Comparison of ENCODE assay signal across 27 mouse cellular contexts in the genomic region with DNA sequence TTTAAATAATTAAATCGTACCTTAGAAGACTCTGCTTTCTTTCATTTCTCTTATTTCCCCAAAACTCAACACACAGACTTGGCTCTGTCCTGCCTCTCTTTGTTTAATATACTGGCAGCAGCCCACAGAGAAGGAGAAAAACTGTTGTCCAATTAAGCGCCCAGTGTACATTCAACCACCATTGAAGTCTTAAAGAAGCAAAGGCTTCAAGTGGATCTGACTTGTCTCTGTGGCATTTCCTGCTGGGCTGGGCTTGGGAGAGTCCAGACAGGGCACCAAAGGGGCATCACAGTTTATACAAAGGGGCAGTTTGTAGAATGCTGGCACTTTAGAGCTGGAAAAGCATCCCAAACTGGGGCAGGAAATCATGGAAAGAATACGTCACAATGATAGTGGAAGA.
DNase-seq lines count a peak whose midpoint lies in the region; ATAC-seq and TF ChIP-seq lines count a peak whose summit lies in the region.
"Had no signal": no experiment of that assay in that cellular context is flagged by ENCODE, and none has a peak within 500 bp of the region (broad histone marks: within the 10 kb centered on the region; RNA-seq: fewer than 3 reads in every experiment).

No protein-coding gene starts in this region.

- no peaks in the 10 kb centered on the region for H3K27me3 ChIP-seq in forebrain, embryonic 15.5 days
- H3K27me3 ChIP-seq in forebrain, embryonic 11.5 days (ENCODE audit: control insufficient read depth, insufficient read depth, low read length) = no peaks in the 10 kb centered on the region
- H3K27me3 ChIP-seq in midbrain, postnatal 0 days (ENCODE audit: insufficient read depth, low read length) = no peaks in the 10 kb centered on the region
- no peaks in the 10 kb centered on the region for H3K27me3 ChIP-seq in midbrain, embryonic 13.5 days
- H3K27me3 ChIP-seq: embryonic facial prominence, embryonic 13.5 days; hindbrain, embryonic 13.5 days; Patski had no signal

- ATAC-seq in forebrain, embryonic 15.5 days (replicated peaks) = peak; percentile 35; the same call in 1 of the 2 replicates
- no peak for ATAC-seq in forebrain, embryonic 11.5 days (replicated peaks; ENCODE audit: low FRiP score)
- ATAC-seq in midbrain, postnatal 0 days (ENCODE audit: low FRiP score) = no peak
- no peak for ATAC-seq in midbrain, embryonic 13.5 days
- no peak for ATAC-seq in activated CD4-positive, CD25-positive, alpha-beta regulatory T cell, adult 4 months
- ATAC-seq: hindbrain, embryonic 16.5 days; inflammation-experienced regulatory T-cells, adult 6 months; intestine, embryonic 16.5 days; Patski had no signal

- H3K9me3 ChIP-seq in forebrain, embryonic 15.5 days = no peaks in the 10 kb centered on the region
- no peaks in the 10 kb centered on the region for H3K9me3 ChIP-seq in forebrain, embryonic 11.5 days (ENCODE audit: control insufficient read depth, low read length)
- no peaks in the 10 kb centered on the region for H3K9me3 ChIP-seq in midbrain, postnatal 0 days (ENCODE audit: low read length)
- H3K9me3 ChIP-seq in midbrain, embryonic 13.5 days = no peaks in the 10 kb centered on the region
- H3K9me3 ChIP-seq: embryonic facial prominence, embryonic 10.5 days; embryonic facial prominence, embryonic 13.5 days; forebrain, embryonic 10.5 days; hindbrain, embryonic 13.5 days had no signal

- H3K4me3 ChIP-seq in forebrain, embryonic 15.5 days = no peak overlapping the region
- no peak overlapping the region for H3K4me3 ChIP-seq in forebrain, embryonic 11.5 days (ENCODE audit: low read depth, low read length)
- no peak overlapping the region for H3K4me3 ChIP-seq in midbrain, postnatal 0 days (ENCODE audit: low read depth, low read length)
- H3K4me3 ChIP-seq in midbrain, embryonic 13.5 days (replicated peaks) = no peak overlapping the region
- H3K4me3 ChIP-seq: embryonic facial prominence, embryonic 10.5 days; embryonic facial prominence, embryonic 13.5 days; erythroblast, embryonic 14.5 days; forebrain, embryonic 10.5 days; gastrocnemius, adult 2 months; hindbrain, embryonic 13.5 days had no signal

- 0 out of 2 replicates have a peak, but pooled peaks cover 4% of the 10 kb centered on the region for H3K4me1 ChIP-seq in forebrain, embryonic 15.5 days
- no peaks in the 10 kb centered on the region for H3K4me1 ChIP-seq in forebrain, embryonic 11.5 days (replicated peaks; ENCODE audit: control insufficient read depth, insufficient read depth, low read length)
- H3K4me1 ChIP-seq in midbrain, postnatal 0 days (ENCODE audit: insufficient read depth, low read length) = no peaks in the 10 kb centered on the region
- no peaks in the 10 kb centered on the region for H3K4me1 ChIP-seq in midbrain, embryonic 13.5 days (replicated peaks)
- H3K4me1 ChIP-seq: embryonic facial prominence, embryonic 13.5 days; hindbrain, embryonic 13.5 days had no signal

- no peak overlapping the region for H3K4me2 ChIP-seq in forebrain, embryonic 15.5 days (replicated peaks)
- no peak overlapping the region for H3K4me2 ChIP-seq in forebrain, embryonic 11.5 days (ENCODE audit: low read depth, low read length, severe bottlenecking)
- H3K4me2 ChIP-seq in midbrain, postnatal 0 days (ENCODE audit: low read depth, low read length, poor library complexity, severe bottlenecking) = no peak overlapping the region
- no peak overlapping the region for H3K4me2 ChIP-seq in midbrain, embryonic 13.5 days (replicated peaks)
- H3K4me2 ChIP-seq: embryonic facial prominence, embryonic 13.5 days; heart, embryonic 11.5 days; hindbrain, embryonic 13.5 days had no signal

- H3K27ac ChIP-seq in forebrain, embryonic 15.5 days (replicated peaks) = no peak overlapping the region
- H3K27ac ChIP-seq in forebrain, embryonic 11.5 days (ENCODE audit: low read depth, low read length) = no peak overlapping the region
- H3K27ac ChIP-seq in midbrain, postnatal 0 days (ENCODE audit: low read depth, low read length) = no peak overlapping the region
- H3K27ac ChIP-seq in midbrain, embryonic 13.5 days = no peak overlapping the region
- H3K27ac ChIP-seq: embryonic facial prominence, embryonic 10.5 days; embryonic facial prominence, embryonic 13.5 days; forebrain, embryonic 10.5 days; gastrocnemius, adult 2 months; hindbrain, embryonic 13.5 days had no signal

- WGBS in forebrain, embryonic 15.5 days = 34% methylated on average over 3 of the region's 3 CpGs
- 76% methylated on average over 3 of the region's 3 CpGs for WGBS in forebrain, embryonic 11.5 days
- 79% methylated on average over 3 of the region's 3 CpGs for whole genome bisulfite sequencing in midbrain, postnatal 0 days
- WGBS in midbrain, embryonic 13.5 days = 86% methylated on average over 3 of the region's 3 CpGs

- H3K9ac ChIP-seq in forebrain, embryonic 15.5 days (replicated peaks) = no peak overlapping the region
- H3K9ac ChIP-seq in forebrain, embryonic 11.5 days (ENCODE audit: low read length) = no peak overlapping the region
- H3K9ac ChIP-seq in midbrain, postnatal 0 days (replicated peaks; ENCODE audit: low read length, poor library complexity, severe bottlenecking) = no peak overlapping the region
- no peak overlapping the region for H3K9ac ChIP-seq in midbrain, embryonic 13.5 days (replicated peaks)
- H3K9ac ChIP-seq: embryonic facial prominence, embryonic 13.5 days; hindbrain, embryonic 13.5 days had no signal

- no peaks in the 10 kb centered on the region for H3K36me3 ChIP-seq in forebrain, embryonic 15.5 days
- H3K36me3 ChIP-seq in forebrain, embryonic 11.5 days (ENCODE audit: control insufficient read depth, insufficient read depth, low read length) = no peaks in the 10 kb centered on the region
- no peaks in the 10 kb centered on the region for H3K36me3 ChIP-seq in midbrain, postnatal 0 days (ENCODE audit: insufficient read depth, low read length)
- no peaks in the 10 kb centered on the region for H3K36me3 ChIP-seq in midbrain, embryonic 13.5 days
- H3K36me3 ChIP-seq: embryonic facial prominence, embryonic 10.5 days; embryonic facial prominence, embryonic 13.5 days; forebrain, embryonic 10.5 days; hindbrain, embryonic 13.5 days had no signal

- DNase-seq in forebrain, embryonic 11.5 days (ENCODE audit: low spot score) = no peak
- peak; percentile 17 for DNase-seq in midbrain, postnatal 0 days (ENCODE audit: low spot score)
- DNase-seq in 3T3-L1 (ENCODE audit: low read depth, low spot score) = peak; percentile 35
- DNase-seq in fibroblast of lung, adult 2 months (ENCODE audit: low read depth) = peak; percentile 8
- DNase-seq in cerebellum, adult 8-10 months = no peak
- DNase-seq: adrenal gland, adult 2 months; adrenal gland, postnatal 14 days; cerebellum, adult 11-12 months; cerebellum, adult 9-10 months; cerebellum, postnatal 25 days; gastrocnemius, adult 2 months; gastrocnemius, postnatal 14 days; kidney, adult 18-20 months; kidney, adult 9 months had no signal

- TF ChIP-seq CTCF in midbrain, postnatal 0 days (IDR thresholded peaks at IDR 0.05) = no peak

Comparison
In these comparisons a context has a peak if more than half of its experiments do, and no peak if none do; other contexts are left out.
1. DNase-seq: peak in midbrain, postnatal 0 days (single experiment), 3T3-L1 (single experiment) and fibroblast of lung, adult 2 months (single experiment); none in forebrain, embryonic 11.5 days (single experiment) and cerebellum, adult 8-10 months (single experiment).